Mouse (Mus musculus) heart, embryonic 15.5 days (tissue): Measurements from ENCODE around the gene Olfr1222. TPM values are rescaled to one million over a fixed set of nuclear protein-coding genes. Genes with fewer than 3 reads are reported as not detected.
"Not testable (repeated sequence)": the region's sequence is repeated elsewhere in the genome, so short reads cannot be mapped to it uniquely, and the experiment has no call there.

Source experiments
- ATAC-seq: fragments of 200-750 bp; cut with Nextera tagmentation; replicated peaks from 2 replicates; pipeline ENCODE4 v1.8.0; 2017; ENCODE audit warnings: low read depth, moderate TSS enrichment; ENCODE audit not compliant: insufficient number of reproducible peaks, insufficient read depth, low FRiP score
- H3K27ac ChIP-seq: fragments of 300-500 bp; sonication (generic); 2 replicates; pipeline ENCODE4 v1.5.1; 2015; ENCODE audit warnings: mild to moderate bottlenecking, inconsistent platforms
- H3K27me3 ChIP-seq: fragments of 300-500 bp; sonication (generic); 2 replicates; pipeline ENCODE4 v1.6.1; 2015; ENCODE audit warnings: inconsistent platforms
- H3K36me3 ChIP-seq: fragments of 300-500 bp; sonication (generic); 2 replicates; pipeline ENCODE4 v1.6.1; 2015; ENCODE audit warnings: mild to moderate bottlenecking, inconsistent platforms
- H3K4me1 ChIP-seq: fragments of 300-500 bp; sonication (generic); replicated peaks from 2 replicates; pipeline ENCODE4 v1.6.1; 2015; ENCODE audit warnings: inconsistent platforms
- H3K4me2 ChIP-seq: fragments of 300-500 bp; sonication (generic); 2 replicates; pipeline ENCODE4 v1.6.1; 2015; ENCODE audit warnings: inconsistent platforms, mild to moderate bottlenecking, moderate library complexity
- H3K4me3 ChIP-seq: fragments of 300-500 bp; sonication (generic); 2 replicates; pipeline ENCODE4 v1.5.1; 2015; ENCODE audit warnings: mild to moderate bottlenecking, inconsistent platforms
- H3K9ac ChIP-seq: fragments of 300-500 bp; sonication (generic); 2 replicates; pipeline ENCODE4 v1.6.1; 2015; ENCODE audit warnings: mild to moderate bottlenecking, inconsistent platforms
- H3K9me3 ChIP-seq: fragments of 300-500 bp; sonication (generic); replicated peaks from 2 replicates; pipeline ENCODE4 v1.6.1; 2016; ENCODE audit warnings: inconsistent platforms
- WGBS: fragments of 180-500 bp; shearing (Covaris S2); methylation state at CpG from one replicate; pipeline ENCODE4 v1.1.7; 2015; ENCODE audit warnings: mixed read lengths; 5-methylcytosine and 5-hydroxymethylcytosine counted together
- polyA plus RNA-seq: library from polyadenylated mRNA; unstranded; fragments of >200 nt; fragmentation: Nextera tagmentation; extraction: Ambion mirVana; gene quantifications from 2 replicates; pipeline ENCODE4 v1.2.1, GENCODE M21; 2015

Olfr1222 gene
- polyA plus RNA-seq = not detected in 2 replicates

DNA sequence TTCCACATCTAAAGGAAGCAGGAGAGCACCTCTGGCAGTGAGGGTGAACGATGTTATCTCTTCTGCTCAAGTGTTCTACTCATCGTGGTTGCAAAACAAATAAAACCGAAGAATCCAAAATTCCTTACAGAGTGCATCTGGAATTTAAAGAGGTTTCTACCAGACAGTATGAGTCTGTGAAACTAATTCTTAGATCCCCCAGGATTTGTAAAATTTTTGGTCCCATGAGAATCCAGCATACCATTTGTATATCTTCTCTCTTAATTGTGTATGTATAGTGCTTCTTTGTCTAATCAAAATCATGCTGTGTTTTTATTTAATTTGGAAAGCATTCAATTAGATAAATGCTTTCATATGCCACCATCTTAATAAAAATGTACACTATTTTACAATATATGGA lies at the start of gene Olfr1222:
Gene Olfr1222 (minus strand): TSS at position 101 of the 400 bp plus-strand sequence.
- Histone ChIP-seq H3K9ac (no peak within 1 kb of the TSS), H3K9me3 (no peaks in the 10 kb centered on the region), H3K27ac (no peak within 1 kb of the TSS), H3K4me3 (no peak within 1 kb of the TSS), H3K4me2 (no peak within 1 kb of the TSS), H3K27me3 (no peaks in the 10 kb centered on the region), H3K36me3 (no peaks in the 10 kb centered on the region), H3K4me1 (no peaks in the 10 kb centered on the region)
- no peak for ATAC-seq
- 28% methylated on average over 3 of the region's 3 CpGs for WGBS

DNA sequence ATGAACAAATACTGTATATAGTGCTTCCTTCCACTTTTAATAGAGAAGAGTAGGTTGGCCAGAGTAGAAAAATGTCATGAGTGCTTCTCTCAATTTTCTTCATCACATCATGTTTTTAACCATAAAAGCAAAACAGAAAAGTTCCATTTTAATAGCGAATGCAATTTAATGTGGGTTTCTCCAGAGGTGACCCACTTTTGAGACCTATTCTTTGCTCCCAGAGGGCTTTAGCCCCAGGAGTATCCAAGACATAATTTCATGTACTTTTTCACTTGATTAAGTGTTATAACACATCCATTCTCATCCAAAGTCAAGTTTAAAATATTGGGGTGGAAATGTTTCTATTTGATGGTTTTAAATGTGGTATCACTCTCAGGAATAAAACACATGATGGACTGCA lies 41.7 kb upstream of the Olfr1222 start, which contains the start of gene Olfr1225:
Gene Olfr1225 (minus strand): TSS at position 101 of the 400 bp plus-strand sequence.
- Histone ChIP-seq H3K9ac (no peak within 1 kb of the TSS), H3K9me3 (no peaks in the 10 kb centered on the region), H3K27ac (no peak within 1 kb of the TSS), H3K4me3 (no peak within 1 kb of the TSS), H3K36me3 (no peaks in the 10 kb centered on the region), H3K4me1 (no peaks in the 10 kb centered on the region), H3K27me3 (no peaks in the 10 kb centered on the region), H3K4me2 (no peak within 1 kb of the TSS)
- 76% methylated on average over 1 of the region's 1 CpGs for WGBS
- no peak for ATAC-seq

DNA sequence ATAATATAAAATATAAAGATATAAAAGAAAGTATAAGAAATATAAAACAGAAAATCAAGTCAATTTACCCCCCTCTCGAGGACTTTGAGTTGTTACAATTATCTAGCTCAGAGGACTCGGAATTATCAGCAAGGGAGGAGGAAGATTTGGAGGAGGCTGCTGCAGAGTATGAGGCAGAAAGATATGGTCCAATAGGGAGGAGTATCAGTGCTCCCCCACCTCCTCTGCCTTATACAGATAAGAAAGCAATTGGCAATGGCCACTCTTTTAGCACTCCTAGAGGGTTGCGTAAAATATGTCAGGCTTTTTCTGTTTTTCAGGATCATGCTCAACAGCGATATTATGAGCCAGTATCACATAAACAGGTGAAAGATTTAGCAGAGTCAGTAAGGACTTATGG lies 31.9 kb upstream of the Olfr1222 start:
- WGBS = 83% methylated on average over 4 of the region's 4 CpGs
- H3K4me2 ChIP-seq, H3K9me3 ChIP-seq, H3K9ac ChIP-seq, H3K4me1 ChIP-seq, ATAC-seq, H3K27me3 ChIP-seq, H3K27ac ChIP-seq, H3K36me3 ChIP-seq, H3K4me3 ChIP-seq: not testable (repeated sequence)

DNA sequence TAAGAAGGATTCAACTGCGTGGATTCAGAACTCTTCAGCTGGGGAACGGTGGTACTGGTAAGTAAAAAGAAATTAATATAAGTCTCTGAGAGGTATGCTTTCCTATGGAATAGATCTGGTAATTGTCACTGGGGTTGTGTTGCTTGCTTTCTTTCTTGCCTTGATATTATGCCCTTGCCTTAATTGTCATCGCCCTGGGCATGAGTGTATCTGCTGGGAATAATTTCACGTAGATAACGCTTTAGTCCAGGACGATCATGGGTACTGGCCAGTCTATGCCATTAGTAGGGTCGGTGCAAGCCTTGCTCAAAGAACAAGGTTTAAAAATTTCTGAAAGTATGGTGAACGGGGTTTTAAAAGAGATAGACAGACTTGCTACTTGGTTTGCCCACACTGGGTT lies 31.1 kb upstream of the Olfr1222 start, which contains the start of gene Olfr1224-ps1:
Gene Olfr1224-ps1 (minus strand): TSS at position 101 of the 400 bp plus-strand sequence.
- ATAC-seq, H3K9me3 ChIP-seq, H3K27me3 ChIP-seq, H3K4me2 ChIP-seq, H3K4me3 ChIP-seq, H3K36me3 ChIP-seq, H3K4me1 ChIP-seq, H3K27ac ChIP-seq, H3K9ac ChIP-seq: not testable (repeated sequence)
- WGBS = 84% methylated on average over 8 of the region's 8 CpGs

DNA sequence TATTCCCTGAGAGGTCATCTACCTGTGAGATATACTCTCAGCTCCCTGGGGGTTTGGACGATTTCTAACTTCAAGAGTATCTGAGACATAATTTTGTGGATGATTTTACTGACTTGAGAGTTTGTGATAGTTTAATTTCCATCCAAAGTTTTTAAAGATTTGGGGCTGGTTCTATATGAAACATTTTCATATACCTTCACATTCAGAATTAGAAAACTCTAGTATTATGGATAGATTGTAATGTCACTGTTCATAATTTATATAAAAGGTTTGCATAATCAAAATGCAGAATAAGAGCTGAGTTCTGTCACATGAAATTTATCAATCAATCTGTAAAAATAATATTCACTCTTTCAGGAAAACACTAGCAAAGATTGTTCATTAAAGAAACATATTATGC lies 18.6 kb upstream of the Olfr1222 start, which contains the start of gene Olfr1223:
Gene Olfr1223 (minus strand): TSS at position 101 of the 400 bp plus-strand sequence.
- Histone ChIP-seq H3K36me3 (no peaks in the 10 kb centered on the region), H3K27ac (no peak within 1 kb of the TSS), H3K4me1 (no peaks in the 10 kb centered on the region), H3K27me3 (no peaks in the 10 kb centered on the region), H3K9me3 (no peaks in the 10 kb centered on the region), H3K4me3 (no peak within 1 kb of the TSS), H3K9ac (no peak within 1 kb of the TSS), H3K4me2 (no peak within 1 kb of the TSS)
- WGBS = 66% methylated on average over 1 of the region's 1 CpGs
- no peak for ATAC-seq

DNA sequence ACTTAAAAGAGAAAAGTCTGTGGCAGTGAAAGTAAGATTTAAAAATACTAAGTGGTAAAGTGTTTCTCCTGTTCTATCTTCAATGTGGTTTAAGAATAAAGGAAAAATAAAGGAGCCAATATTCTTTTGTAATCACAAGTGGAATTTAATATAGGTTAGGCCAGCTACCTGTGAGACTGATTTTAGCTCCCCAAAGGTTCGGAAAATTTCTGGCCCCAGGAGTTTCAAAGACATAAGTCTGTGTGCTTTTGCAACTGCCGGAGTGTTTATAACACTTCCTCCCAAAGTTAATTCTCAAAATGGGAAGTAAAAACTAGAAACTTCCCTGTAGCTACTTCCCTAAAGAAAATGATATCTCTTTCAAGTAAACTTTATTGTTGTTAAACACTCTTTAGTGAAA lies 15.7 kb downstream of the Olfr1222 start, which contains the start of gene Olfr1221:
Gene Olfr1221 (minus strand): TSS at position 101 of the 400 bp plus-strand sequence.
- no peak for ATAC-seq
- Histone ChIP-seq H3K27ac (no peak within 1 kb of the TSS), H3K4me1 (no peaks in the 10 kb centered on the region), H3K9me3 (no peaks in the 10 kb centered on the region), H3K4me3 (no peak within 1 kb of the TSS), H3K36me3 (no peaks in the 10 kb centered on the region), H3K4me2 (no peak within 1 kb of the TSS), H3K9ac (no peak within 1 kb of the TSS), H3K27me3 (no peaks in the 10 kb centered on the region)
- 77% methylated on average over 2 of the region's 2 CpGs for WGBS

- no peak within 1 kb of the TSS for H3K4me3 ChIP-seq
- whole genome bisulfite sequencing = 67% methylated on average over 3 of the region's 3 CpGs
- ATAC-seq = no peak
- H3K27me3 ChIP-seq = no peaks in the 10 kb centered on the region
- no peaks in the 10 kb centered on the region for H3K36me3 ChIP-seq
- no peak within 1 kb of the TSS for H3K27ac ChIP-seq
- H3K9me3 ChIP-seq = no peaks in the 10 kb centered on the region
- H3K4me2 ChIP-seq = no peak within 1 kb of the TSS
- H3K9ac ChIP-seq = no peak within 1 kb of the TSS
- H3K4me1 ChIP-seq = no peaks in the 10 kb centered on the region
Measured at GRCm38 (mm10) chr2:89106735-89107134, 26.1 kb downstream of the Olfr1222 start, which contains the start of gene Olfr1220. TSS of gene Olfr1220 (minus strand) at chr2:89106835.

- Histone ChIP-seq H3K4me3 (no peak overlapping the region), H3K4me2 (no peak overlapping the region), H3K9me3 (no peaks in the 10 kb centered on the region), H3K4me1 (no peaks in the 10 kb centered on the region), H3K36me3 (no peaks in the 10 kb centered on the region), H3K27ac (no peak overlapping the region), H3K9ac (no peak overlapping the region), H3K27me3 (no peaks in the 10 kb centered on the region)
- ATAC-seq = no peak
Measured at GRCm38 (mm10) chr2:89105651-89106050, 27.2 kb downstream of the Olfr1222 start.

GRCm38 (mm10) chr2:89093848-89094247 lies 39.0 kb downstream of the Olfr1222 start:
- H3K27ac ChIP-seq = no peak overlapping the region
- WGBS = 94% methylated on average over 1 of the region's 1 CpGs
- H3K4me1 ChIP-seq = no peaks in the 10 kb centered on the region
- no peaks in the 10 kb centered on the region for H3K36me3 ChIP-seq
- H3K4me2 ChIP-seq = no peak overlapping the region
- H3K4me3 ChIP-seq = no peak overlapping the region
- H3K9ac ChIP-seq = no peak overlapping the region
- no peaks in the 10 kb centered on the region for H3K9me3 ChIP-seq
- no peaks in the 10 kb centered on the region for H3K27me3 ChIP-seq
- no peak for ATAC-seq

GRCm38 (mm10) chr2:89083413-89083812 lies 49.4 kb downstream of the Olfr1222 start, which contains the start of gene Olfr1219:
TSS of gene Olfr1219 (minus strand) at chr2:89083513.
- Histone ChIP-seq H3K4me3 (no peak within 1 kb of the TSS), H3K9ac (no peak within 1 kb of the TSS), H3K27ac (no peak within 1 kb of the TSS), H3K36me3 (no peaks in the 10 kb centered on the region), H3K9me3 (no peaks in the 10 kb centered on the region), H3K4me1 (no peaks in the 10 kb centered on the region), H3K4me2 (no peak within 1 kb of the TSS), H3K27me3 (no peaks in the 10 kb centered on the region)
- WGBS = 46% methylated on average over 1 of the region's 1 CpGs
- ATAC-seq = no peak

DNA sequence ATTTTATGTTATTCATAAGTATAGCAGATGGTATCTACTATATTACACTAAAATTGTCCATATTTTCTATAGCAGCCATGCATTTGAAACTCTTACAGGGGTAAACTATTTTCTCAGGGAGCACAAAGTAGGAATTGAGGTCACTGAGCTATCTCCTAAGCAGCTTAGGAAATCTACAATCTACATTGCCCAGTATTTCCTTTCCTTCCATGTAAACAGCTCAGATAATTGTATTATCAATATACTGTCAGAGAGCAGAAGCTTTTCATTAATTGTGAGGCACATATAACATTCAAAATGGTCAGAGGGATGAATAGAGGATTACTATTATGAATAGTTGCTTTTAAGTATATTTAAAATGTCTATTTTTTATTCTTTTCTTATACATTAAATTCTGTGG lies 51.4 kb downstream of the Olfr1222 start:
- no peak overlapping the region for H3K9ac ChIP-seq
- no peak for ATAC-seq

More for the DNA sequence above, 51.4 kb downstream of the Olfr1222 start:
- Histone ChIP-seq H3K36me3 (no peaks in the 10 kb centered on the region), H3K4me3 (no peak overlapping the region), H3K27me3 (no peaks in the 10 kb centered on the region), H3K4me2 (no peak overlapping the region), H3K4me1 (no peaks in the 10 kb centered on the region), H3K9me3 (no peaks in the 10 kb centered on the region), H3K27ac (no peak overlapping the region)
